Mouse (Mus musculus): ENCODE data around the gene Crb3.

Crb3 gene

GRCm38 (mm10) chr17:57056246-57056645 lies 2.7 kb upstream of the Crb3 start:
- no peak for TF ChIP-seq GATA4 (IDR thresholded peaks at IDR 0.05; ENCODE audit: insufficient replicate concordance, low read length)

DNA sequence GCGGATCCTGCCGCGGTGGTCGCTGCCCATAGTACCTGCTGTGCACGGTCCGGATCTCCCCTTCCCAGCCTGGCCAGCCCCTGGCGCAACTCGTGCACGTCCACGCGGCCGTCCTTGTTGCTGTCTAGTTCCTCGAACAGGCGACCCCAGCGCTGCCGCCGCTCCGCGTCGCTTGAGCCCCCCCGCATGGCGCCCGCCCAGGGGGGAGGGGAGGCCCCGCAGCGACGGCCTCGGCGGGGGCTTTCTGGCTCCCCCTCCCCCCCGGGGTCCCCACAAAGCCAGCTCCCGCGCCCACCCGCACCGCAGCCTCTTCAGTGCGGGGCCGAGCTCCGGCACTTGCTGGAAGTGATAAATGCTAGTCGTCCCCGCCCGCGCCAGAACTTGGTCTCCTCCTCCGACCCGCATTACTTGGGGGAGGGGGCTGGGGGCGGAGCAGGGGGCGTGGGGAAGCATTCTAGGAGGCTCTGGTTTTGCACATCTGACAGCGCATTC lies 627 bp downstream of the Crb3 start, which contains the start of gene Slc25a23:
Slc25a23 (minus strand) TSS at position 378 of the 492 bp plus-strand sequence.
- no peak for TF ChIP-seq GATA4 (IDR thresholded peaks at IDR 0.05; ENCODE audit: insufficient replicate concordance, low read length)

DNA sequence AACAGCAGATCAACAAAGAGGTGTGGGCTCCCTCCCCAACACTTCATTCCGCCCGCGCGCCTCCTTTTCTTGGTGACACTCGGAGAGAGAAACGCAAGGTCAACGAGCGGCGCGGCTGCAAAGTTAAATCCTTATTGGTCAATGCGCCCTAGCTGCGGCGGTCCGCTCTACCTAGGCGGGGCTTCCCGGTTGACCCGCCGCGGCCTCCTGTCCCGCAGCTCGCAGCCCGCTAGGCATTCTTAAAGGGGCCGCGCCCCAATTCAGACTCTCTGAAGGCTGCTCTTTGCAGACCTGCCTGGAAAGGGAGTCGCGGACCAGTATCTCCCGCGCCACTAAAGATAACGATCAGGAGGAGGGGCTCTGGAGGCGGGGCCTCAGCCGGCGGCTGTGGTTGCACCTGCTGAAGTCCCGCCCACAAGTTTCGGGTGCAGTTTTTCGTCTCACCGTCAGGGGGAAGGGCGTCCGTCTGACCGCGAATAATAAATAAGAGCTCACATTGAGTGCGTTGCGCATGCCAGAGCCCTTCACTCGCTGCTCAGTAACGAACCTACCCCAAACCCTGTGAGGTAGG lies 1.4 kb downstream of the Crb3 start:
- TF ChIP-seq GATA4 (IDR thresholded peaks at IDR 0.05; ENCODE audit: insufficient replicate concordance, low read length) = peak; percentile 100

DNA sequence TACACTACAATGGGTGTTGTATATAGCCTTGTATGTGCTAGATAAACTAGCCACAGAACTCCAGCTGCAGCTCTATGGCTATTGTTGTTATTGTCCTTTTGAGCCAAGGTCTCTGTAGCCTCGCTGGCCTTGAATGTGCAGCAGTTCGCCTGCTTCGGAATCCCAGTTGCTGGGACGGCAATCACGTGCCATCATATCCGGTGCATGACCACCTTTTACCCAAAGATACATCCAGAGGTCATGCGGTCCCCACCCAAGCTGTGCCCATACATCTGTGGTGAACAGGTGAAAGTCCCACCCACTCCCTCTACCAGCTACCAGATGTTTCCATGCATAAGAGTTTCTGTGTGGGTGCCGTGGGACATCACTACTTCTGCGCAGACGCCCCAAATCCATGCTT lies 2.2 kb downstream of the Crb3 start:
- no peak for TF ChIP-seq GATA4 (IDR thresholded peaks at IDR 0.05; ENCODE audit: insufficient replicate concordance, low read length)

DNA sequence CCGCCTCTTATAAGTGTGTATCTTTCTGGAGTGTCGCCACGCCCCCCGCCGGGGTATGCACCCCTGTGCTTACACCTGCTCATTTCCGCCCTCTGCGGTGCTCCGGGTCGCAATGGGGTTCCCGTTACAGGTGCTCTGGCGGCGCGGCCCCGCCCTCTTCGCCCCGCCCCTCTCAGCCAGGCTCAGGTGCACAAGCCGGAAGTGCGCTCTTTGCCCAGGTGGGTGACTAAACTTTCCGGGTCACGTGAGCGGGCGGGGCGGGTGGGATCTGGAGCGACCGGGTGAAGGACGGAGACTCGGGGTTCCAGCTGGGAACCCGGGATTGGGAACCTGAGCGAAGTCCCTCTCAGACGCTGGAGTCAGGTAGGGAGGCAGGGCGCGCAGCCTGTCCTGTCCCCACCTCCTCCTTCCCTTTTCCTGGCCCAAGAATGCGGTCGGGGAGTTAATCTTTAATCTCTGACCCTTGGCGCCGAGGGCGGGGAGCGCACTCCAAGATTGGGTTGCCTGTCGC lies 3.2 kb downstream of the Crb3 start:
- TF ChIP-seq GATA4 (IDR thresholded peaks at IDR 0.05; ENCODE audit: insufficient replicate concordance, low read length) = peak; percentile 39; the same call in 1 of the 2 replicates

- TF ChIP-seq GATA4 (IDR thresholded peaks at IDR 0.05; ENCODE audit: insufficient replicate concordance, low read length) = no peak
Observed at GRCm38 (mm10) chr17:57062548-57062947, 3.6 kb downstream of the Crb3 start.

DNA sequence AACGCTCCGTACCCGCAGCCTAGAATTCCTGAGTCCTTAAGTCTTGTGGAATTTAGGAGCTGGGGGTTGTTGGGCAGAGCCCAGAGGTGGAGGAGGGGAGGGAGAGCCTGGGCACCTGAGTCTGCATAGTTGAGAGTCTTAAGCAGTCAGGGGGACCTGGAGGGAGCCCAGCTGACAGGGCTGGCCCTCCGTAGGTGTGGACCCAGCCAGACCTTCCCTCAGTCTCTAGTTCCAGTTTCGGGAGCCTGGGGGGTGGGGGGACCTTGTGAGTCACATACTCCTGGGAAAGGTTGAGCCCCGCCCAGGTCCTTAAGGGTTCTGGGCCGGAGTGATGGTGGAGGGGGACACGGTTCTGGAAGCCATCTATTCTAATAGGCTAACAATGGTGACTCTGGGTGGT lies 4.1 kb downstream of the Crb3 start:
- TF ChIP-seq GATA4 (IDR thresholded peaks at IDR 0.05; ENCODE audit: insufficient replicate concordance, low read length) = no peak

DNA sequence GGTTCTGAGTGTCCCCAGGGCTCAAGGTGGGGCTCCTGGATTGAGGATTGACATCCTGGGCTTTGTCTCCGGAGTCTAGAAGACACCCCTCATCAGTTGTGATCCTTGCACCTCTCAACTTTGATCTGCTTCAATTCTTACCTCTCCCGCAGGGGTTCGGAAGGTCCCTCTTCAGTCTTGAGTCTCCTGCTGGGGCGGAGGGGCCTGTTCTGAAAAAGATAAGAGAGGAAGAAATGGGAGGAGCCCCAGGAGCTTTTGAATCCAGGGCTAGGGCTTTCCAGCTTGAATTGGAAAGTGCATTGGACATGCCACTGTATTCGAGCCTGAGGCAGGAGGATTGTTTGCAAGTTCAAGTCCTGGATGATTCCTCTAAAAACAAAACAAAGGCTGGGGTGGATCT lies 8.0 kb downstream of the Crb3 start:
- TF ChIP-seq GATA4 (IDR thresholded peaks at IDR 0.05; ENCODE audit: insufficient replicate concordance, low read length) = no peak

GRCm38 (mm10) chr17:57070272-57070671 lies 11.4 kb downstream of the Crb3 start:
- TF ChIP-seq GATA4 (IDR thresholded peaks at IDR 0.05; ENCODE audit: insufficient replicate concordance, low read length) = no peak

DNA sequence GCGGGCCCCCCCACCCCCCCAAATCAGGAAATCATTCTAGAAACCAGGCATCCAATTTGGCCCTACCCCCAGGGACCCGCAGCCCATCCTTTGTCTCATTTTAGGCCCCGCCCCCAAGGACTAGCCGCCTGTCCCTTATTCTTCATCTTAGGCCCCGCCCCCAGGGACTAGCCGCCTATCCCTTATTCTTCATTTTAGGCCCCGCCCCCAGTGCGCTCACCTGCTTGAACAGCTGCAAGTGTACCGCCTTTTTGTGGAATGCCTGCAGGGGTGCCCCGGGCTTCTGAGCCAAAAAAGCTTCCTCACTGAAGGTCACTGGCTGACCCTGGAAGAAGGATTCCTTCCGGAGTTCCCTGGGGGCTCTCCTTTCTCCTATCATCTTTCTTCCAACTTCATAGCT lies 11.8 kb downstream of the Crb3 start:
- TF ChIP-seq GATA4 (IDR thresholded peaks at IDR 0.05; ENCODE audit: insufficient replicate concordance, low read length) = no peak

DNA sequence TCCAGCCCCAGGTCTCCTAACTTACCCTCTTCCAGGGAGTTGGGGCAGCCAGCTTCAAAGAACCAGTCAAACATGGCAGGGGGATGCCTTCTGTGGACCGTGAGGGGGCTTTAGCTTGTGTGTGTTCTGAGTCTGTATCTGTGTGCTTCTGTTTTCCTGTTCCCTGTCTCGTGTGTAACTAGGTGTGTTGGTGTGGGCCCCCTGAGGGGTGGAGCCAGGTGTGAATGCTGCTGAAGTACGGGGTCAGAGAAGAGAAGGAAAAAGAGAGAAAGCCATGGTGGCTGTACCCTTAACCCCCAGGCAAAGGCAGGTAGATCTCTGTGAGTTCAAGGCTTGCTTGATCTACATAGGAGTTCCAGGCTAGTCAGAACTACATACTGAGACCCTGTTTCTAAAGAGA lies 18.0 kb downstream of the Crb3 start:
- TF ChIP-seq GATA4 (IDR thresholded peaks at IDR 0.05; ENCODE audit: insufficient replicate concordance, low read length) = no peak

DNA sequence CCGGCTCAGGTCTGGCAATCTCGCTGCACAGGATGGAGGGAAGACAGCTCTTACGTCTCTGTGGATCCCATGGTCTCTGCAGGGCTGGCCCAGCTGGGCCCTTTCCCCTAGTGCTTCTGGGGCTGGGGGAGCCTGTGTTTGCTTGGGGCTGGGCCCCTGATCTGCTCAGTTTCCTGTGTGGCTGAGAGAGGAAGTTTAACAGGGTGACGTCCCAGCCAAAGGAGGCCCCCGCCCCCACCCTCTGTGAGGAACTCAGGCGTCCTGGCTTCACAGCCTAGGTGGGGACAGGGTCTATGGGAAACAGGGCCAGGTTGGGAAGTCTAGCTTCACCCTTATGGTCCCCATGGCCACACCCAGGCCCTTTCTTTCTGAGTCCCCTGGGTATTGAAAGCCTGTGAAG lies 19.4 kb downstream of the Crb3 start, which contains the start of gene Dennd1c:
Dennd1c (minus strand) TSS at position 179 of the 400 bp plus-strand sequence.
- no peak for TF ChIP-seq GATA4 (IDR thresholded peaks at IDR 0.05; ENCODE audit: insufficient replicate concordance, low read length)

DNA sequence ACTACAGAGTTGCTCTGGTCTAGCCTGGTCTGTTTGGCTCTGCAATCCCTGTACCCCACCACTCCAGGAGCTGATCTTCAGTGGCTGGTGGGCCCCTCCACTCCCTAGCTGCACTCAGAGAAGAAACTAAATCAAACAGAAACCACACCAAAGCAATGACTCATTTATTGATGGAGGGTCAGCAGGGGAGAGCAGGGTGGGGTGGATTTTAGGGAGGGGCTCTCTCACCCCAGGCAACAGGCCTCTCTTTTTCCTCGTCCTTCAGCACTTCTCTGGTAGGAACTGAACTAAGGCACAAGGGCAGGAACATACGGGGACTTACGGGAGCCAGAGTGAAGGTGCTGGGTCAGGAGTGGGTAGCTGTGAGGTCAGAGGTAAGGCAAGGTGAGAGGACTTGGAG lies 21.0 kb downstream of the Crb3 start:
- no peak for TF ChIP-seq GATA4 (IDR thresholded peaks at IDR 0.05; ENCODE audit: insufficient replicate concordance, low read length)

- TF ChIP-seq GATA4 (IDR thresholded peaks at IDR 0.05; ENCODE audit: insufficient replicate concordance, low read length) = no peak
Observed at GRCm38 (mm10) chr17:57081234-57081842, 22.4 kb downstream of the Crb3 start.

DNA sequence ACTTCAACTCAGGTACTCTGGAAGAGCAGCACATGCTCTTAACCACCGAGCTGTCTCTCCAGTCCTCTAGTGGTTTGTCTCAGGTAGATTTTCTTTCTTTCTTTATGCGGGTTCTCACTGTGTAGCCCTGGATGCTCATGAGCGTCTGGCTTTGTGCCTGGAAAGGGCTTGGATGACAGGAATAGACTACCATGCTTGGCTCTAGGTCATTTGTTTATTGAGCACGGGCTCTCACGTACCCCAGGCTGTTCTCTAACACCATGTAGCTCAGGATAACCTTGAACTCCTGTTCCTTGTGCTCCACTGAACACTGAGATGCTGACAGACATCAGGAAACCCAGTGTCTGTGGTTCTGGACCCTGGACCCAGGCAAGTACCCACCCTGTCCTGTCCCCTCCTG lies 23.6 kb downstream of the Crb3 start:
- TF ChIP-seq GATA4 (IDR thresholded peaks at IDR 0.05; ENCODE audit: insufficient replicate concordance, low read length) = no peak

DNA sequence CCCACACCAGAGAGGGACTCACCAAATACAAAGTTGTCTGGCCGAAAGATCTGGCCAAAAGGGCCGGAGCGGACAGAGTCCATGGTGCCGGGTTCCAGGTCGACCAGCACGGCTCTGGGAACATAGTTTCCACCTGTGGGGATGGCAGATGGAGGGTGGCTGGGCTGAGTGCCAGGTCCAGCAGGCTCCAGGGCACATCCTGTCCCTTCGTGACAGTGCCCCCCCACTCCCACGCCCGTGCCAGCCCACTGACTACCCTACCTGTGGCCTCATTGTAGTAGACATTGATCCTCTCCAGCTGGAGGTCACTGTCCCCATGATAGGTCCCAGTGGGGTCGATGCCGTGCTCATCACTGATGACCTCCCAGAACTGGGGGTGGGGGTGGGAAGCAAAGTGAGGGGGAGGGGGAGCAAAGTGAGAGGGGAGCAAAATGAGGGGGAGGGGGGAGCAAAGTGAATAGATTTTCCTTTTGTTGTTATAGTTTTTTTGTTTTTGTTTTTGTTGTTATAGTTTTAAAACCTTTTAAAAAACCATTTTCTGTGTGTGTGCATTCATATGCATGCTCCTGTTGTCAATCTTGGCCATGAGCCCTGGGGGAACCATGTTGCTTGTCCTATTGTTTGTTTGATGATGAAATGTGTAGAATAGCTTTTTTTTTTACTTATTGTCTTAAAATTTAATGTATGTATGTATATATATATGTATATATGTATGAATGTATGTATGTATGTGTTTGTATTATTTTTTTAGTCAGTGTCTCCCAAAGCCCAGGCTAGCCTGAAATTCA lies 27.3 kb downstream of the Crb3 start:
- no peak for TF ChIP-seq GATA4 (IDR thresholded peaks at IDR 0.05; ENCODE audit: insufficient replicate concordance, low read length)
